Mouse (Mus musculus) MEL (cell line): ENCODE data around the gene Il17ra. TPM values are rescaled to one million over a fixed set of nuclear protein-coding genes. Genes with fewer than 3 reads are reported as not detected.

ENCODE experiments used
- DNase-seq: peaks from one replicate; pipeline ENCODE4 v3.0.0; 2011; ENCODE audit warnings: low read depth, low spot score
- H3K27ac ChIP-seq: 2 replicates; pipeline ENCODE4 v1.5.1; 2012; ENCODE audit warnings: low read depth, mild to moderate bottlenecking, control low read depth, low read length, moderate library complexity; ENCODE audit not compliant: control insufficient read depth
- H3K27me3 ChIP-seq, 2 experiments: fragments of 150-350 bp in 1 of 2; sonication (generic) in 1 of 2; 2 replicates each; pipeline ENCODE4 v1.6.1; 2012; ENCODE audit warnings: low read length in 2 of 2, mild to moderate bottlenecking in 2 of 2, improper control_type of control experiment in 1 of 2, moderate library complexity in 1 of 2; ENCODE audit not compliant: insufficient read depth in 2 of 2, control insufficient read depth in 1 of 2
- H3K36me3 ChIP-seq, 2 experiments: 2 replicates each; pipeline ENCODE4 v1.6.1; 2012 to 2014; ENCODE audit warnings: low read length in 2 of 2, improper control_type of control experiment in 1 of 2, inconsistent platforms in 1 of 2, mild to moderate bottlenecking in 1 of 2; ENCODE audit not compliant: insufficient read depth in 2 of 2, control insufficient read depth in 1 of 2
- H3K4me1 ChIP-seq, 2 experiments: fragments of 150-350 bp in 1 of 2; sonication (generic) in 1 of 2; 2 replicates each; pipeline ENCODE4 v1.6.1; 2012; ENCODE audit warnings: low read length in 2 of 2, improper control_type of control experiment in 1 of 2, mild to moderate bottlenecking in 1 of 2; ENCODE audit not compliant: insufficient read depth in 2 of 2, control insufficient read depth in 1 of 2
- H3K4me3 ChIP-seq, 2 experiments: fragments of 150-350 bp in 1 of 2; sonication (generic) in 1 of 2; 2 replicates each; pipeline ENCODE4 v1.5.1; 2012; ENCODE audit warnings: low read depth in 2 of 2, low read length in 2 of 2, mild to moderate bottlenecking in 2 of 2, moderate library complexity in 2 of 2, control low read depth in 1 of 2, improper control_type of control experiment in 1 of 2; ENCODE audit not compliant: control insufficient read depth in 1 of 2, insufficient read depth in 1 of 2
- H3K79me2 ChIP-seq: 2 replicates; pipeline ENCODE4 v1.6.1; 2012; ENCODE audit warnings: mild to moderate bottlenecking, low read length, moderate library complexity; ENCODE audit not compliant: control insufficient read depth, poor library complexity, insufficient read depth
- H3K9ac ChIP-seq: 2 replicates; pipeline ENCODE4 v1.6.1; 2012; ENCODE audit warnings: low read depth, mild to moderate bottlenecking, control low read depth, low read length, moderate library complexity; ENCODE audit not compliant: control insufficient read depth, poor library complexity, severe bottlenecking
- H3K9me3 ChIP-seq: fragments of 150-350 bp; sonication (generic); replicated peaks from 2 replicates; pipeline ENCODE4 v1.6.1; 2012; ENCODE audit warnings: mild to moderate bottlenecking, low read length, improper control_type of control experiment, moderate library complexity; ENCODE audit not compliant: insufficient read depth
- BHLHE40 ChIP-seq: IDR thresholded peaks from 2 replicates; pipeline ENCODE4 v1.6.1; 2012; ENCODE audit warnings: low read depth, mild to moderate bottlenecking, inconsistent platforms, low read length, improper control_type of control experiment, borderline replicate concordance
- CHD1 ChIP-seq: IDR thresholded peaks from 2 replicates; pipeline ENCODE4 v1.6.1; 2012; ENCODE audit warnings: low read depth, mild to moderate bottlenecking, inconsistent platforms, low read length, improper control_type of control experiment
- ELF1 ChIP-seq: IDR thresholded peaks from 2 replicates; pipeline ENCODE4 v1.6.1; 2014; ENCODE audit warnings: low read depth, mild to moderate bottlenecking, inconsistent platforms, low read length, improper control_type of control experiment, moderate library complexity
- ETS1 ChIP-seq: IDR thresholded peaks from 2 replicates; pipeline ENCODE4 v1.6.1; 2012; ENCODE audit warnings: low read depth, mild to moderate bottlenecking, inconsistent platforms, low read length, improper control_type of control experiment, moderate library complexity
- HCFC1 ChIP-seq: IDR thresholded peaks from 2 replicates; pipeline ENCODE4 v1.6.1; 2012; ENCODE audit warnings: low read depth, mild to moderate bottlenecking, inconsistent platforms, low read length, improper control_type of control experiment, moderate library complexity
- JUND ChIP-seq: IDR thresholded peaks from 2 replicates; pipeline ENCODE4 v1.6.1; 2011; ENCODE audit warnings: low read depth, mild to moderate bottlenecking, improper control_type of control experiment, low read length
- MAFK ChIP-seq: IDR thresholded peaks from 2 replicates; pipeline ENCODE4 v1.6.1; 2011; ENCODE audit warnings: low read depth, mild to moderate bottlenecking, low read length, improper control_type of control experiment, borderline replicate concordance
- MAX ChIP-seq: IDR thresholded peaks from 2 replicates; pipeline ENCODE4 v1.6.1; 2011; ENCODE audit warnings: low read length, improper control_type of control experiment
- MEF2A ChIP-seq: IDR thresholded peaks from 2 replicates; pipeline ENCODE4 v1.6.1; 2014; ENCODE audit warnings: low read depth, mild to moderate bottlenecking, inconsistent platforms, low read length, improper control_type of control experiment; ENCODE audit not compliant: poor library complexity, insufficient replicate concordance, severe bottlenecking; ENCODE audit errors: extremely low read depth
- MXI1 ChIP-seq: IDR thresholded peaks from 2 replicates; pipeline ENCODE4 v1.6.1; 2011; ENCODE audit warnings: mild to moderate bottlenecking, low read depth, low read length, improper control_type of control experiment
- MYC ChIP-seq: IDR thresholded peaks from 2 replicates; pipeline ENCODE4 v1.6.1; 2011; ENCODE audit warnings: low read depth, mild to moderate bottlenecking, low read length, improper control_type of control experiment, moderate library complexity
- SIN3A ChIP-seq: IDR thresholded peaks from 2 replicates; pipeline ENCODE4 v1.6.1; 2012; ENCODE audit warnings: low read length, improper control_type of control experiment, inconsistent platforms
- SMC3 ChIP-seq: IDR thresholded peaks from 2 replicates; pipeline ENCODE4 v1.6.1; 2011; ENCODE audit warnings: low read depth, low read length, improper control_type of control experiment
- TAL1 ChIP-seq: IDR thresholded peaks from 2 replicates; pipeline ENCODE4 v1.6.1; 2012; ENCODE audit warnings: mild to moderate bottlenecking, inconsistent platforms, low read length, moderate library complexity, mixed read lengths
- ZC3H11A ChIP-seq: IDR thresholded peaks from 2 replicates; pipeline ENCODE4 v1.6.1; 2012; ENCODE audit warnings: low read depth, mild to moderate bottlenecking, inconsistent platforms, low read length, improper control_type of control experiment
- ZKSCAN1 ChIP-seq: IDR thresholded peaks from 2 replicates; pipeline ENCODE4 v1.6.1; 2012; ENCODE audit warnings: low read depth, mild to moderate bottlenecking, inconsistent platforms, low read length, improper control_type of control experiment, moderate library complexity
- ZMIZ1 ChIP-seq: IDR thresholded peaks from 2 replicates; pipeline ENCODE4 v1.6.1; 2012; ENCODE audit warnings: low read depth, mild to moderate bottlenecking, inconsistent platforms, low read length, improper control_type of control experiment, moderate library complexity
- ZNF384 ChIP-seq: IDR thresholded peaks from 2 replicates; pipeline ENCODE4 v1.6.1; 2012; ENCODE audit warnings: low read depth, mild to moderate bottlenecking, inconsistent platforms, low read length, improper control_type of control experiment
- polyA plus RNA-seq, 2 experiments: library from polyadenylated mRNA; stranded (reverse) in 1 of 2; unstranded in 1 of 2; fragments of >175 nt in 1 of 2; fragments of >200 nt in 1 of 2; gene quantifications; 2 replicates each; pipeline versions ENCODE4 v1.2.1 to v1.2.4; 2012; ENCODE audit warnings: low replicate concordance in 2 of 2, low read depth in 1 of 2; ENCODE audit not compliant: insufficient read length in 2 of 2, insufficient read depth in 1 of 2, missing spikeins in 1 of 2
- total RNA-seq: library from RNA; depleted of rRNA; stranded (reverse); fragments of 300-350 nt; gene quantifications from 2 replicates; pipeline ENCODE4 v1.2.3, GENCODE M21; 2012

The Il17ra gene
- total and polyA plus RNA-seq, 3 experiments: 18.0 to 43.3 TPM; not detected in 1

DNA sequence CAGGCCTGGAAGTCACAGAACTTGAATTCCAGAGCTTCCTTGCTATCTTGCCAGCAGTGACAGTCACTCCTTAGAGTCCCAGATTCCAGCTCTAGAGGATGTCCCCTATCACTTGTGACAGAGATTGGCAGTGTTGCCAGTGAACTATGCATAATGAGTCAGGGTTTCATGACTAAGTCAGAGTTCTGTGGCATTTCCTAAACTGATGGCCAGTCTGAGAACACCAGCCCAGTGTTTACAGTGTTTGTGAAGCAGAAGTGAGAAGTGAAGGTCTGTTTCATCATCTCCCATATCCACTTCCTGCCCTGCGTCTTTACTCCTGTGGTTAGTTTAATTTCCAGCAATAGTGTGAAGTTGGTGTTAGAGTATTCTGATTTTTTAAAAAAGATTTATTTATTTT lies 7.6 kb downstream of the Il17ra start (continued):
- TF ChIP-seq MEF2A: no peak
- TF ChIP-seq ZNF384: no peak
- no peak; the same call in 1 of the 2 replicates for TF ChIP-seq MXI1
- TF ChIP-seq ZC3H11A: no peak
- no peak for TF ChIP-seq MAFK
- no peak for TF ChIP-seq CHD1

DNA sequence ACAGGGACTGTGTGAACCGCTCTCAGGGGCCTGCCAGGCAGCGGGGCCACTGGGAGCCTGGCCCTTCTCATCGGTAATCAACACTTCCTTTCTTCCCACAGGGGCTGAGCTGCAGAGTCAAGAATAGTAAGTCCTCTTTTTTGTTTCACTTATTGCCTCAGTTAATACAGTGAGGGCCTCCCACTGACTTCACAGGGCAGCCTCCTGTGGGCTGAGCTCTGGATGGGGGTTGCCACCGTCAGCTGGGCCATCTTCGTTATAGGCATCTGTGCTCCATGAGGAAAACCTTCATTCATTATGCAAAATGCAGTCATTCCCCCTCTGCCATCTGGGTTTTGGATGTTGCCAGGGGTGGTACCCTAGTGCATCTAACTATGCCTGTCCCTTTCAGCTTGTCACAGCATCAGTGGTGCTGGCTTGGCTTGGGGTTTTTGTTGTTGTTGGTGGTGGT lies 9.0 kb downstream of the Il17ra start:
- H3K27me3 ChIP-seq: no peaks in the 10 kb centered on the region
- H3K4me1 ChIP-seq: peaks cover 8 to 43% of the 10 kb centered on the region in 2 experiments
- H3K9ac ChIP-seq: no peak overlapping the region
- H3K79me2 ChIP-seq: peaks cover 30% of the 10 kb centered on the region
- peaks cover 10 to 33% of the 10 kb centered on the region in 2 experiments for H3K36me3 ChIP-seq
- no peak overlapping the region for H3K4me3 ChIP-seq
- no peak overlapping the region for H3K27ac ChIP-seq
- no peak for TF ChIP-seq TAL1
- TF ChIP-seq MYC: no peak
- no peak for TF ChIP-seq HCFC1
- TF ChIP-seq SMC3: no peak
- no peaks in the 10 kb centered on the region for H3K9me3 ChIP-seq
- no peak for DNase-seq

GRCm38 (mm10) chr6:120472455-120473140 lies 9.6 kb downstream of the Il17ra start:
- Histone ChIP-seq H3K9ac (no peak overlapping the region), H3K27ac (no peak overlapping the region), H3K79me2 (peaks cover 25% of the 10 kb centered on the region), H3K9me3 (no peaks in the 10 kb centered on the region), H3K4me3 (no peak overlapping the region), H3K36me3 (peaks cover 10 to 27% of the 10 kb centered on the region in 2 experiments), H3K27me3 (no peaks in the 10 kb centered on the region), H3K4me1 (peaks cover 3 to 38% of the 10 kb centered on the region in 2 experiments; a peak in 3 of 4 replicates)
- no peak for TF ChIP-seq ELF1
- TF ChIP-seq MAX: no peak
- no peak for TF ChIP-seq ZKSCAN1
- TF ChIP-seq MEF2A: no peak
- no peak for TF ChIP-seq JUND
- no peak for TF ChIP-seq ZMIZ1
- TF ChIP-seq CHD1: no peak
- no peak for TF ChIP-seq ETS1
- no peak for TF ChIP-seq SIN3A
- TF ChIP-seq BHLHE40: no peak
- no peak for TF ChIP-seq MAFK
- no peak for DNase-seq
